In genomic region chr14:18373758-18374405, GRCm38 (mm10) we compare ENCODE assay signal across 15 mouse cellular contexts. TPM values are rescaled to one million over a fixed set of nuclear protein-coding genes. Genes with fewer than 3 reads are reported as not detected.
DNase-seq lines count a peak whose midpoint lies in the region; ATAC-seq and TF ChIP-seq lines count a peak whose summit lies in the region.
"Had no signal": no experiment of that assay in that cellular context is flagged by ENCODE, and none has a peak within 500 bp of the region (broad histone marks: within the 10 kb centered on the region; RNA-seq: fewer than 3 reads in every experiment).

No protein-coding gene starts in this region.

- no peaks in the 10 kb centered on the region for H3K4me1 ChIP-seq in embryonic facial prominence, embryonic 11.5 days (ENCODE audit: control insufficient read depth, insufficient read depth, low read length)
- H3K4me1 ChIP-seq in embryonic facial prominence, embryonic 10.5 days, result peaks cover 12% of the 10 kb centered on the region
- H3K4me1 ChIP-seq in liver, postnatal 0 days (ENCODE audit: insufficient read depth), result peaks cover 16% of the 10 kb centered on the region
- no peaks in the 10 kb centered on the region for H3K4me1 ChIP-seq in liver, embryonic 11.5 days (replicated peaks; ENCODE audit: control insufficient read depth, insufficient read depth, low read length)
- no peaks in the 10 kb centered on the region for H3K4me1 ChIP-seq in hindbrain, embryonic 14.5 days (replicated peaks; ENCODE audit: control insufficient read depth, insufficient read depth, low read length)
- H3K4me1 ChIP-seq in neural tube, embryonic 13.5 days (replicated peaks), result peaks cover 12% of the 10 kb centered on the region
- H3K4me1 ChIP-seq: liver, embryonic 13.5 days had no signal

- peak; percentile 11; the same call in 1 of the 2 replicates for ATAC-seq in embryonic facial prominence, embryonic 11.5 days (replicated peaks; ENCODE audit: insufficient number of reproducible peaks, low FRiP score, low TSS enrichment, low read depth)
- ATAC-seq in liver, postnatal 0 days, result no peak
- ATAC-seq in liver, embryonic 11.5 days (replicated peaks; ENCODE audit: low FRiP score), result no peak
- ATAC-seq in hindbrain, embryonic 14.5 days (ENCODE audit: low FRiP score), result peak; percentile 68; the same call in 1 of the 2 replicates
- ATAC-seq in neural tube, embryonic 13.5 days (ENCODE audit: low read depth), result peak; percentile 83

- no peak overlapping the region for H3K4me2 ChIP-seq in embryonic facial prominence, embryonic 11.5 days (ENCODE audit: low read depth, low read length)
- H3K4me2 ChIP-seq in liver, postnatal 0 days (ENCODE audit: low read depth, low read length), result no peak overlapping the region
- no peak overlapping the region for H3K4me2 ChIP-seq in liver, embryonic 11.5 days
- no peak overlapping the region for H3K4me2 ChIP-seq in hindbrain, embryonic 14.5 days (replicated peaks)
- H3K4me2 ChIP-seq in neural tube, embryonic 13.5 days, result no peak overlapping the region
- H3K4me2 ChIP-seq: embryonic facial prominence, embryonic 13.5 days; heart, embryonic 11.5 days; kidney, embryonic 15.5 days; liver, embryonic 13.5 days had no signal

- no peak overlapping the region for H3K4me3 ChIP-seq in embryonic facial prominence, embryonic 11.5 days (ENCODE audit: low read depth, low read length)
- H3K4me3 ChIP-seq in embryonic facial prominence, embryonic 10.5 days, result no peak overlapping the region
- no peak overlapping the region for H3K4me3 ChIP-seq in liver, postnatal 0 days (ENCODE audit: low read depth, low read length)
- H3K4me3 ChIP-seq in liver, embryonic 11.5 days (ENCODE audit: low read depth, low read length), result no peak overlapping the region
- H3K4me3 ChIP-seq in hindbrain, embryonic 14.5 days (replicated peaks; ENCODE audit: low read length), result no peak overlapping the region
- H3K4me3 ChIP-seq in neural tube, embryonic 13.5 days, result no peak overlapping the region
- H3K4me3 ChIP-seq: embryonic facial prominence, embryonic 13.5 days; kidney, embryonic 15.5 days; liver, embryonic 13.5 days had no signal

- H3K27ac ChIP-seq in embryonic facial prominence, embryonic 11.5 days (replicated peaks; ENCODE audit: low read depth, low read length), result no peak overlapping the region
- no peak overlapping the region for H3K27ac ChIP-seq in embryonic facial prominence, embryonic 10.5 days (replicated peaks)
- H3K27ac ChIP-seq in liver, postnatal 0 days (ENCODE audit: low read depth), result 0 out of 2 replicates have a peak overlapping the region, but pooled peaks have one; percentile 34
- no peak overlapping the region for H3K27ac ChIP-seq in liver, embryonic 11.5 days (ENCODE audit: low read depth, low read length)
- no peak overlapping the region for H3K27ac ChIP-seq in hindbrain, embryonic 14.5 days
- 0 out of 2 replicates have a peak overlapping the region, but pooled peaks have one; percentile 18 for H3K27ac ChIP-seq in neural tube, embryonic 13.5 days (replicated peaks)
- H3K27ac ChIP-seq: embryonic facial prominence, embryonic 13.5 days; kidney, embryonic 15.5 days; liver, embryonic 13.5 days had no signal

- no peak for TF ChIP-seq EP300 in liver, postnatal 0 days (IDR thresholded peaks at IDR 0.05; ENCODE audit: low read depth)

- H3K27me3 ChIP-seq in embryonic facial prominence, embryonic 11.5 days (ENCODE audit: control insufficient read depth, insufficient read depth, low read length), result no peaks in the 10 kb centered on the region
- no peaks in the 10 kb centered on the region for H3K27me3 ChIP-seq in embryonic facial prominence, embryonic 10.5 days (replicated peaks; ENCODE audit: low read depth, poor library complexity, severe bottlenecking)
- H3K27me3 ChIP-seq in liver, postnatal 0 days (ENCODE audit: insufficient read depth, low read length), result no peaks in the 10 kb centered on the region
- no peaks in the 10 kb centered on the region for H3K27me3 ChIP-seq in liver, embryonic 11.5 days (replicated peaks; ENCODE audit: control insufficient read depth, insufficient read depth, low read length)
- H3K27me3 ChIP-seq in hindbrain, embryonic 14.5 days (ENCODE audit: control insufficient read depth, insufficient read depth, low read length), result no peaks in the 10 kb centered on the region
- no peaks in the 10 kb centered on the region for H3K27me3 ChIP-seq in neural tube, embryonic 13.5 days
- H3K27me3 ChIP-seq: embryonic facial prominence, embryonic 13.5 days; kidney, embryonic 15.5 days; liver, embryonic 13.5 days had no signal

- TF ChIP-seq CTCF in liver, postnatal 0 days (IDR thresholded peaks at IDR 0.05; ENCODE audit: low read depth), result no peak

- WGBS in embryonic facial prominence, embryonic 11.5 days, result 70% methylated on average over 6 of the region's 6 CpGs
- 77% methylated on average over 6 of the region's 6 CpGs for WGBS in embryonic facial prominence, embryonic 10.5 days
- WGBS in liver, postnatal 0 days (ENCODE audit: insufficient replicate concordance), result 56% methylated on average over 6 of the region's 6 CpGs
- 61% methylated on average over 6 of the region's 6 CpGs for WGBS in liver, embryonic 11.5 days
- WGBS in hindbrain, embryonic 14.5 days, result 41% methylated on average over 6 of the region's 6 CpGs
- 23% methylated on average over 6 of the region's 6 CpGs for WGBS in neural tube, embryonic 13.5 days

- no peak overlapping the region for H3K9ac ChIP-seq in embryonic facial prominence, embryonic 11.5 days (replicated peaks; ENCODE audit: low read length)
- H3K9ac ChIP-seq in liver, postnatal 0 days (replicated peaks), result no peak overlapping the region
- H3K9ac ChIP-seq in liver, embryonic 11.5 days (ENCODE audit: low read depth, low read length), result no peak overlapping the region
- H3K9ac ChIP-seq in hindbrain, embryonic 14.5 days, result no peak overlapping the region
- H3K9ac ChIP-seq in neural tube, embryonic 13.5 days, result no peak overlapping the region
- H3K9ac ChIP-seq: embryonic facial prominence, embryonic 13.5 days; kidney, embryonic 15.5 days; liver, embryonic 13.5 days had no signal

- H3K9me3 ChIP-seq in embryonic facial prominence, embryonic 11.5 days (replicated peaks; ENCODE audit: control insufficient read depth, low read length), result no peaks in the 10 kb centered on the region
- H3K9me3 ChIP-seq in embryonic facial prominence, embryonic 10.5 days, result no peaks in the 10 kb centered on the region
- H3K9me3 ChIP-seq in liver, postnatal 0 days (ENCODE audit: low read length), result no peaks in the 10 kb centered on the region
- H3K9me3 ChIP-seq in liver, embryonic 11.5 days (ENCODE audit: control insufficient read depth, low read length), result no peaks in the 10 kb centered on the region
- H3K9me3 ChIP-seq in hindbrain, embryonic 14.5 days (ENCODE audit: control insufficient read depth, low read length), result no peaks in the 10 kb centered on the region
- H3K9me3 ChIP-seq in neural tube, embryonic 13.5 days, result no peaks in the 10 kb centered on the region
- H3K9me3 ChIP-seq: embryonic facial prominence, embryonic 13.5 days; kidney, embryonic 15.5 days; liver, embryonic 13.5 days had no signal

- no peak for DNase-seq in embryonic facial prominence, embryonic 11.5 days (ENCODE audit: low spot score)
- no peak for DNase-seq in embryonic facial prominence, embryonic 10.5 days (ENCODE audit: low spot score)
- DNase-seq in liver, postnatal 0 days, result no peak
- no peak for DNase-seq in liver, embryonic 11.5 days (ENCODE audit: low spot score)
- DNase-seq in hindbrain, embryonic 14.5 days (ENCODE audit: low spot score), result no peak
- no peak for DNase-seq in lung, postnatal 25 days (ENCODE audit: low spot score)
- no peak for DNase-seq in cerebellum, adult 8-10 months
- DNase-seq: cerebellum, adult 2 months; gastrocnemius, postnatal 10 days; liver, embryonic 13.5 days; lung, postnatal 36 days had no signal

- no peaks in the 10 kb centered on the region for H3K36me3 ChIP-seq in embryonic facial prominence, embryonic 11.5 days (replicated peaks; ENCODE audit: control insufficient read depth, insufficient read depth, low read depth, low read length)
- H3K36me3 ChIP-seq in embryonic facial prominence, embryonic 10.5 days (replicated peaks), result no peaks in the 10 kb centered on the region
- H3K36me3 ChIP-seq in liver, postnatal 0 days (replicated peaks; ENCODE audit: insufficient read depth, low read length), result no peaks in the 10 kb centered on the region
- H3K36me3 ChIP-seq in liver, embryonic 11.5 days (ENCODE audit: control insufficient read depth, insufficient read depth, low read length), result no peaks in the 10 kb centered on the region
- no peaks in the 10 kb centered on the region for H3K36me3 ChIP-seq in hindbrain, embryonic 14.5 days (replicated peaks; ENCODE audit: control insufficient read depth, insufficient read depth)
- no peaks in the 10 kb centered on the region for H3K36me3 ChIP-seq in neural tube, embryonic 13.5 days
- H3K36me3 ChIP-seq: embryonic facial prominence, embryonic 13.5 days; kidney, embryonic 15.5 days; liver, embryonic 13.5 days had no signal

RNA-seq across cellular contexts. Expression of gene Ube2e1, which starts 42.2 kb away (rescaled TPM):
- polyA plus RNA-seq in embryonic facial prominence, embryonic 11.5 days (2014; fragmentation: Nextera tagmentation; extraction: Ambion mirVana), result 62.2 and 67.0 TPM in 2 replicates
- polyA plus RNA-seq in embryonic facial prominence, embryonic 10.5 days (2016; fragmentation: Nextera tagmentation; extraction: Ambion mirVana), result 163 and 165 TPM in 2 replicates
- 40.8 and 43.5 TPM in 2 replicates for polyA plus RNA-seq in liver, postnatal 0 days (2015; fragmentation: Nextera tagmentation; extraction: Ambion mirVana)
- polyA plus RNA-seq in liver, embryonic 11.5 days (2014; fragmentation: Nextera tagmentation; extraction: Ambion mirVana), result 38.8 and 41.1 TPM in 2 replicates
- 75.6 and 79.6 TPM in 2 replicates for polyA plus RNA-seq in hindbrain, embryonic 14.5 days (2014; fragmentation: Nextera tagmentation; extraction: Ambion mirVana)
- polyA plus RNA-seq in neural tube, embryonic 13.5 days (2015; fragmentation: Nextera tagmentation; extraction: Ambion mirVana), result 220 and 225 TPM in 2 replicates

Comparison
In these comparisons a context has a peak if more than half of its experiments do, and no peak if none do; other contexts are left out.
1. H3K27ac ChIP-seq: peak in liver, postnatal 0 days (single experiment) and neural tube, embryonic 13.5 days (single experiment); none in embryonic facial prominence, embryonic 11.5 days (single experiment), embryonic facial prominence, embryonic 10.5 days (single experiment), liver, embryonic 11.5 days (single experiment) and hindbrain, embryonic 14.5 days (single experiment).
2. ATAC-seq: peak in embryonic facial prominence, embryonic 11.5 days (single experiment), hindbrain, embryonic 14.5 days (single experiment) and neural tube, embryonic 13.5 days (single experiment); none in liver, postnatal 0 days (single experiment) and liver, embryonic 11.5 days (single experiment).